Mouse (Mus musculus): Measurements from ENCODE around the gene Cops9.

Cops9 gene

GRCm38 (mm10) chr1:92646601-92647000, 4.8 kb upstream of the Cops9 start:
- DNase-seq (ENCODE audit: low spot score in 2 of 2): no peak

GRCm38 (mm10) chr1:92646111-92646510, 4.3 kb upstream of the Cops9 start:
- DNase-seq (ENCODE audit: low spot score in 2 of 2): no peak

- no peak for DNase-seq (ENCODE audit: low spot score in 2 of 2)
Observed at GRCm38 (mm10) chr1:92644916-92645315, 3.1 kb upstream of the Cops9 start.

- no peak for DNase-seq (ENCODE audit: low spot score in 2 of 2)
Observed at GRCm38 (mm10) chr1:92643691-92644090, 1.9 kb upstream of the Cops9 start.

- no peak for DNase-seq (ENCODE audit: low spot score in 2 of 2)
Observed at GRCm38 (mm10) chr1:92640393-92640792, 1.4 kb downstream of the Cops9 start.

- DNase-seq (ENCODE audit: low spot score in 2 of 2): no peak
Observed at GRCm38 (mm10) chr1:92638736-92639135, 3.0 kb downstream of the Cops9 start.

GRCm38 (mm10) chr1:92638181-92638580, 3.6 kb downstream of the Cops9 start:
- DNase-seq (ENCODE audit: low spot score in 2 of 2): no peak

GRCm38 (mm10) chr1:92637501-92638172, 4.1 kb downstream of the Cops9 start:
- no peak for DNase-seq (ENCODE audit: low spot score in 2 of 2)

GRCm38 (mm10) chr1:92636676-92637075, 5.1 kb downstream of the Cops9 start:
- DNase-seq (ENCODE audit: low spot score in 2 of 2): no peak

- no peak for DNase-seq (ENCODE audit: low spot score in 2 of 2)
Observed at GRCm38 (mm10) chr1:92636015-92636414, 5.8 kb downstream of the Cops9 start.

GRCm38 (mm10) chr1:92634976-92635599, 6.7 kb downstream of the Cops9 start:
- DNase-seq (ENCODE audit: low spot score in 2 of 2): no peak

- no peak for DNase-seq (ENCODE audit: low spot score in 2 of 2)
Observed at GRCm38 (mm10) chr1:92634569-92634968, 7.2 kb downstream of the Cops9 start.

- DNase-seq (ENCODE audit: low spot score in 2 of 2): no peak
Observed at GRCm38 (mm10) chr1:92633726-92634125, 8.1 kb downstream of the Cops9 start.

- DNase-seq (ENCODE audit: low spot score in 2 of 2): no peak
Observed at GRCm38 (mm10) chr1:92632948-92633347, 8.8 kb downstream of the Cops9 start.

GRCm38 (mm10) chr1:92632196-92632595, 9.6 kb downstream of the Cops9 start:
- DNase-seq (ENCODE audit: low spot score in 2 of 2): no peak

GRCm38 (mm10) chr1:92628227-92628626, 13.6 kb downstream of the Cops9 start:
- no peak for DNase-seq (ENCODE audit: low spot score in 2 of 2)

GRCm38 (mm10) chr1:92618360-92618759, 23.4 kb downstream of the Cops9 start:
- DNase-seq (ENCODE audit: low spot score in 2 of 2): no peak

GRCm38 (mm10) chr1:92617488-92617887, 24.3 kb downstream of the Cops9 start, which contains the start of gene Olfr12:
Gene Olfr12 (plus strand): TSS chr1:92617788.
- no peak for DNase-seq (ENCODE audit: low spot score in 2 of 2)

GRCm38 (mm10) chr1:92616046-92616445, 25.7 kb downstream of the Cops9 start:
- DNase-seq (ENCODE audit: low spot score in 2 of 2): no peak

GRCm38 (mm10) chr1:92614516-92614915, 27.3 kb downstream of the Cops9 start:
- no peak for DNase-seq (ENCODE audit: low spot score in 2 of 2)

GRCm38 (mm10) chr1:92613175-92613574, 28.6 kb downstream of the Cops9 start:
- DNase-seq (ENCODE audit: low spot score in 2 of 2): no peak

GRCm38 (mm10) chr1:92611008-92611407, 30.8 kb downstream of the Cops9 start:
- peak in 1 of 2 experiments; percentile 49 for DNase-seq (ENCODE audit: low spot score in 2 of 2)

GRCm38 (mm10) chr1:92607711-92608110, 34.1 kb downstream of the Cops9 start:
- no peak for DNase-seq (ENCODE audit: low spot score in 2 of 2)
